Mouse (Mus musculus) adrenal gland, adult 8-10 months (tissue): ENCODE results near the gene Map3k9. TPM values are rescaled to one million over a fixed set of nuclear protein-coding genes. Genes with fewer than 3 reads are reported as not detected.

ENCODE experiments used
- DNase-seq: peaks from one replicate; pipeline ENCODE4 v3.0.0; 2022
- total RNA-seq, 4 experiments: library from RNA; stranded (reverse); gene quantifications; 2 replicates each; pipeline ENCODE4 v1.2.4; 2022

Gene Map3k9
- 1 to 10 TPM; 1.6 to 9.7 (median 5.5) TPM for total RNA-seq

- DNase-seq: peak; percentile 91
These were observed at the start of gene Map3k9 for GRCm38 (mm10) chr12:81781105-81781909. TSS of gene Map3k9 (minus strand) at chr12:81781175.

DNA sequence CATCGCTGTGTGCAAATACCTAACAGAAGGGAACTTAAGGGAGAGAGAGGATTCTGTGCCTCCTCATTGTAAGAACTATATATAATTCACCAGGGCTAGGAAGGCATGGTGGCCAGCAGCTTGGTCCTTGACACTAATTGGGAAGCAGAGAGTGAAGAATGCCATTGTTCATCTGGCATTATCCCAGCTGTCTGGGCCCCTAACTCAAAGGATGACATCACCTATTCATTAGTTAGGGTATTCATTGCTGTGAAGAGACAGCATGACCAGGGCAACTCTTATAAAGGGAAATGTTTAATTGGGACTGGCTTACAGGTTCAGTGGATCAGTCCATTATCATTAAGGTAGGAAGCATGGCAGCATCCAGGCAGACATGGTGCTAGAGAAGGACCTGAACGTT lies 47.4 kb upstream of the Map3k9 start:
- DNase-seq: no peak

DNA sequence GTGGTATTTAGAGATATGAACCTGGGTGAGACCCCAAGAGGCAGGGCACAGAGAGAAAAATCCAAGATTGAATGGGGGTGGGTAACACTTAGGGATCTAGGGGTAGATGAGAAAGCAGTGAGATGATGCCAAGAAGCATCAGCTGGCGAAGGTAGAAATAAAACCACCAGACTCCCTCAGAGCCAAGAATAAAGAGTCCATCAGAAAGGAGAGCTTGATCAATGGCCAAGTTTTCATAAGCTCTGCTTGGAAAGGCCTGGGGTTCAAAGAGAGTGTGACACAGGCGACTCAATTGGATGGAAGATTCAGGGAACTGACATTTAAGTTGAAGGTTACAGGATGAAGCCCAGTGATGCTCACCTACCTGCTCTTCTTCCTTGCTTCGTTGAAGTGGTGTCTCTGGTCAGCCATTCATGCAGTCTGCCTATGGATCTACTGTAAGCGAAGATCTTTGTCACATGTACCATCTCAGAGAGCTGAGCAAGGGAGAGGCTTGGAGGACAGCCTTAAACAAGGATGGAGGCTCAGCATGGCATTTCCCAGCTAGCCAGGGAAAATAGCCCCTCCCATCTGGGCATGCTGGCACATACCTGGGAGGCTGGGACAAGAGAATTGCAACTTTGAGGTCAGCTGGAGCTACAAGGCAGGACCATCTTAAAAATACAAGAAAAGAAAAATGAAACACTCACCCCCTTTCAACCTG lies 42.0 kb upstream of the Map3k9 start:
- DNase-seq: no peak

GRCm38 (mm10) chr12:81822176-81822575 lies 41.2 kb upstream of the Map3k9 start:
- DNase-seq: no peak

DNA sequence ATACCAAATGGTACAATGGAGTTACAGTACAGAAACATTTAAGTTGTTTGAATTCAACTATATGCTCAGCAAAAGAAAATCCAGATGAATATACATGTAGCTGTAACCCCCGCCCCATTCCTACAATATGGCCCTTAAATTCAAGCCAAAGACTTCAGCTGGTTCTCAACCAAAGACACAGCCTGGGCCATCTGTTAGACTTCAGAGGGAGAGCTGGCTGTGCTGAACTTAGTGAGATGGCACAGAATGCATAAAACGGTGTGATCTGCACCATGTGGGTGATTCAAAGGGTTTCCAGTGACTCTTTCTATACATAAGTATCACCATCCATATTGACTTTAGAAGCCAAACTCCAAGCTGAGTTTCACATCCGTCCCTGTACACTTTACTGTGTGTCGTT lies 39.7 kb upstream of the Map3k9 start:
- DNase-seq: no peak

DNA sequence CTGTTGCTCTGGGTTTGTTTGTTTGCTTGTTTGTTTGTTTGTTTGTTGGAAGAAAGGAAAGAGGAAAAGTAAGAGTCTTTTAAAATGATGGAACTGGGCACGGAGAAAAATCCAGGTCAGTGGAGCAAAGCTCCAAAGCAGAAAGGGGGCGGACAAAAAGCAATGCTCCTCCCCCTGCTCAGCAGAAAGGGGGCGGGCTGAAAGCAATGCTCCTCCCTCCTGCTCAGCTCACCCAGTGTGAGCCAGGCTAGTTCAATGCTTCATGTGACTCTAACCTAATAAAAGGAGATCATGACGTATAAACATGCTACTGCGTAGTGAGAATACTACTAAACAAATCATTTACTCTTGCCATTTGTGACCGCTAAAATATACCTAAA lies 36.1 kb upstream of the Map3k9 start:
- no peak for DNase-seq

- no peak for DNase-seq
These were observed 35.6 kb upstream of the Map3k9 start for GRCm38 (mm10) chr12:81816330-81817125.

GRCm38 (mm10) chr12:81814742-81815141 lies 33.8 kb upstream of the Map3k9 start:
- DNase-seq: no peak

- no peak for DNase-seq
These were observed 29.4 kb upstream of the Map3k9 start for GRCm38 (mm10) chr12:81810417-81810816.

- no peak for DNase-seq
These were observed 27.6 kb upstream of the Map3k9 start for GRCm38 (mm10) chr12:81808596-81808995.

- DNase-seq: peak; percentile 29
These were observed 27.0 kb upstream of the Map3k9 start for GRCm38 (mm10) chr12:81807953-81808352.

GRCm38 (mm10) chr12:81807529-81807837 lies 26.5 kb upstream of the Map3k9 start:
- DNase-seq: no peak

DNA sequence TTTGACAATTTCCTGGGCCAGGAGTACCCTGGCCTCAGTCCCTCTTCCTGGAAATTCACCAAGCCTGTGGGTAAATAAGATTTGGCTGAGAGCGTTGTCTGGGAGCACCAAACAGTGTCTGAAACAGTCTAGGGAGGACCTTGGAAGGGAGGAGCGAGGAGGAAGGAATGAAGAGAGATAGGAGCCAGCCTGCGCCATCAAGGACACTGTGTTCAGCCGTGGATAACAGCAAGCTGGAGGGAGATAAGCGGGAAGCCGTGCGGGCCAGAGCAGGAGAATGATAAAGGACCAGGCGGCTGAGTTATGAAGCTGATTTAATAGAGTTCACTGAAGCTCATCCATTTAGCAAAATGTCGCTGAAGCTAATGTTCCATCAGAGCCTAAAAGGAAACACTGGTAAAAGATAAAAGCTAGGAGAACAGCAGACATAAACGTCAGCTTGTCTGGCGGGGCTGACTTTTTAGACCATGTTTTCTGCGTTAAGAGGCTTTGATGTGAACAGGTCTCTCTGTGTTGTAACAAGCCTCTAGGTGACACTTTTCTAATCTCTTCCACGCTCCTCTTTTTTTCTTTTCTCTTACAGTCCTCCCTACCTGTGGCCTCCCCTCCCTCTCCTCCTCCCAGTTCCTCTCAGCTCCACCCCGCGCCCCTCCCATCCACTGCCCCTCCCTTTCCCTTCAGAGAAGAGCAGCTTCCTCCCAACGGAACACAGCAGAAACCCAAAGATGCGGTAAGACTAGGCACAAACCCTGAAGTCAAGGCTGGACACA lies 26.0 kb upstream of the Map3k9 start:
- peak; percentile 47 for DNase-seq

- no peak for DNase-seq
These were observed 25.1 kb upstream of the Map3k9 start for GRCm38 (mm10) chr12:81806114-81806513.

DNA sequence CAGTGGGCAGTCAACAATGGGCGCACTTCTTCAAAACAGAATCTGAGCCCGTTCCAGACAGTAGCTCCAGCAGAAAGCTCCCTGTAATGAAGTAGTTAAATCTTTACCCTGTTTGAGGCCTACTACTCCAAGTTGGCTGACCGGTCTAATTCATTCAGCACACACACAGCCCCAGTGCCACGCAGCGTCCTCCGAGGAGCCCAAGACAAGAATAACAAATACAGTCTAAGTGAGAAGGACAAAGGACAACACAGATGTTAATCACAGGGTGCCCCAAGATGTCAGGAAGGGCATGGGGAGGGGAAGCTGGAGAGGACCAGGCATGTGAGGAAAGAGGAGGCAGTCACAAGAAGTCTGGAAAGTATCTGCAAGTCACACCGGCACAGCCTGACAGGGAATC lies 22.8 kb upstream of the Map3k9 start:
- no peak for DNase-seq

DNA sequence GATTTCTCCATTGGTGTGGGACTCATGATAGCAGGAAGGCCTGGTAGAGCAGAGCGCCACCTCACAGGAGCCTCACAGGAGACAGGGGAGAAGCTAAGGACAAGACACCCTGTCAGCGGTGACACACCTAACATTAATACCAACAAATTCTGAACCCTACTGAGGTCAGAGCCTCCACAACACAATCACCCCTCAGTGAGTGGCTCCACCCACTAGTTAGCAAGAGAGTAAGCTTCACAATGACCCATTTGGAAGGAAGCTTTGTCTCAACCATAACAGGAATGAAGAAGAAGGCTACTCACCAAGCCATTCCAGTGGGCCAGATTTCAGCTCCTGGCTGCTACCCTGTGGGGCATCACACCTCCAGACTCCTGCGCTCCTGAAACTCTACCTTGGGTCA lies 22.0 kb upstream of the Map3k9 start:
- no peak for DNase-seq

- no peak for DNase-seq
These were observed 20.2 kb upstream of the Map3k9 start for GRCm38 (mm10) chr12:81801134-81801533.

GRCm38 (mm10) chr12:81796541-81796940 lies 15.6 kb upstream of the Map3k9 start:
- DNase-seq: peak; percentile 45

GRCm38 (mm10) chr12:81792511-81793218 lies 11.7 kb upstream of the Map3k9 start:
- no peak for DNase-seq

DNA sequence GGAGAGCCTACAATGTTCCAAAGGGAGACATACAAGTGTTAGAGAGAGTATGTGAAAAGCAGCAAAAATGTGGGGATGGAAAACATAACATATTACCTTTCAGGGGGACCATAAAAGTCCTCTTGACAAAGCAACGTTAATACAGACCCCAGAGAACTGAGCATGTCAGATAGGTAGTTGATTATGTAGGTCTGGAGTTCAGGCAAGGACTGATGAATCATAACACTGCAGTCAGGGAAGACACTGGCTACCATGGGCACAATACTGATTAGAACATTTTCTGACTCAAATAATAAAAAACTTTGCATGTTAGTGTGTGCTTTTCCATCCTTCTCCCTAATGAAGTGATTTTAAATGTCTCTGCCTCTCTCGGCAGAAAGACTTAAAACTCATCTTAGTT lies 8.5 kb upstream of the Map3k9 start:
- no peak for DNase-seq

DNA sequence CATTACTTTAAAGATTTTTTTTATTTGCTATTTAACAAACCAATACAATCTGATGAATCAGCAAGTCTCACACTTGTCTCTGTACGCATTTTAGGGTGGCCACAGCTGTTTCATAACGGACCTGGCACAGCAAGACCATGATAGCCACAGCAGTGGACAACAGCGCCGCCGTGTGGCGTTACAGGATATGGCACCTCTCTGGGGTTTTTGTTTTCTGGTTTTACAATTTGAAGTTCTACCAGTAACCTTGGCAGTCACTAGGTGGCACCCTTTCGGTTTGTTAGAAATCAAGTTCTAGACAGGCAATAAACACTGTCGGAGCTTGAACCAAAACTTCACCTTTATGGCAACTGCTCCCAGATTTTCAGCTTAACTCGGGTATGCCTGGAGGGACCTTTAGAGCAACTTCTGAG lies 7.7 kb upstream of the Map3k9 start:
- peak; percentile 90 for DNase-seq

GRCm38 (mm10) chr12:81787262-81787661 lies 6.3 kb upstream of the Map3k9 start:
- DNase-seq: no peak
